Mouse (Mus musculus) embryonic facial prominence, embryonic 14.5 days (tissue): ENCODE measurements around the gene Zfp105. TPM values are rescaled to one million over a fixed set of nuclear protein-coding genes. Genes with fewer than 3 reads are reported as not detected.

Source experiments
- ATAC-seq: fragments of 200-750 bp; cut with Nextera tagmentation; 2 replicates; pipeline ENCODE4 v1.8.0; 2017; ENCODE audit warnings: low read depth, moderate number of reproducible peaks, moderate TSS enrichment
- DNase-seq: peaks from one replicate; pipeline ENCODE4 v3.0.0-alpha.2; 2015; ENCODE audit warnings: low spot score
- H3K27ac ChIP-seq: fragments of 300-500 bp; sonication (generic); replicated peaks from 2 replicates; pipeline ENCODE4 v1.5.1; 2014; ENCODE audit warnings: low read depth, mild to moderate bottlenecking, low read length, moderate library complexity
- H3K27me3 ChIP-seq: fragments of 300-500 bp; sonication (generic); replicated peaks from 2 replicates; pipeline ENCODE4 v1.6.1; 2014; ENCODE audit warnings: low read length; ENCODE audit not compliant: control insufficient read depth, insufficient read depth
- H3K36me3 ChIP-seq: fragments of 300-500 bp; sonication (generic); 2 replicates; pipeline ENCODE4 v1.6.1; 2014; ENCODE audit warnings: low read length, mixed read lengths; ENCODE audit not compliant: control insufficient read depth, insufficient read depth
- H3K4me1 ChIP-seq: fragments of 300-500 bp; sonication (generic); 2 replicates; pipeline ENCODE4 v1.6.1; 2014; ENCODE audit warnings: antibody characterized with exemption, low read length; ENCODE audit not compliant: control insufficient read depth, insufficient read depth
- H3K4me2 ChIP-seq: fragments of 300-500 bp; sonication (generic); 2 replicates; pipeline ENCODE4 v1.6.1; 2014; ENCODE audit warnings: low read depth, mild to moderate bottlenecking, low read length, moderate library complexity, mixed read lengths
- H3K4me3 ChIP-seq: fragments of 300-500 bp; sonication (generic); 2 replicates; pipeline ENCODE4 v1.5.1; 2014; ENCODE audit warnings: low read depth, mild to moderate bottlenecking, low read length
- H3K9ac ChIP-seq: fragments of 300-500 bp; sonication (generic); 2 replicates; pipeline ENCODE4 v1.6.1; 2014; ENCODE audit warnings: low read depth, mild to moderate bottlenecking, low read length, moderate library complexity, mixed read lengths
- H3K9me3 ChIP-seq: fragments of 300-500 bp; sonication (generic); 2 replicates; pipeline ENCODE4 v1.6.1; 2016; ENCODE audit warnings: low read length; ENCODE audit not compliant: control insufficient read depth
- WGBS: fragments of 180-500 bp; shearing (Covaris S2); extraction: QIAGEN DNeasy Blood & Tissue Kit; methylation state at CpG from one replicate; pipeline ENCODE4 v1.1.7; 2014; 5-methylcytosine and 5-hydroxymethylcytosine counted together
- polyA plus RNA-seq: library from polyadenylated mRNA; unstranded; fragments of >200 nt; fragmentation: Nextera tagmentation; extraction: Ambion mirVana; gene quantifications from 2 replicates; pipeline ENCODE4 v1.2.1, GENCODE M21; 2014

Zfp105 gene
- polyA plus RNA-seq, 1 experiment from 2014 or later = 15.5 TPM

GRCm38 (mm10) chr9:122928915-122929314 is 6.0 kb downstream of the Zfp105 start:
- Histone ChIP-seq H3K36me3 (peaks cover 76% of the 10 kb centered on the region), H3K4me3 (no peak overlapping the region), H3K4me2 (no peak overlapping the region), H3K9ac (no peak overlapping the region), H3K27me3 (no peaks in the 10 kb centered on the region), H3K27ac (no peak overlapping the region), H3K4me1 (0 out of 2 replicates have a peak, but pooled peaks cover under 1% of the 10 kb centered on the region), H3K9me3 (peaks cover 10% of the 10 kb centered on the region; the same call in 1 of the 2 replicates)
- WGBS = 93% methylated on average over 3 of the region's 3 CpGs
- ATAC-seq (no peak), DNase-seq (no peak)

DNA sequence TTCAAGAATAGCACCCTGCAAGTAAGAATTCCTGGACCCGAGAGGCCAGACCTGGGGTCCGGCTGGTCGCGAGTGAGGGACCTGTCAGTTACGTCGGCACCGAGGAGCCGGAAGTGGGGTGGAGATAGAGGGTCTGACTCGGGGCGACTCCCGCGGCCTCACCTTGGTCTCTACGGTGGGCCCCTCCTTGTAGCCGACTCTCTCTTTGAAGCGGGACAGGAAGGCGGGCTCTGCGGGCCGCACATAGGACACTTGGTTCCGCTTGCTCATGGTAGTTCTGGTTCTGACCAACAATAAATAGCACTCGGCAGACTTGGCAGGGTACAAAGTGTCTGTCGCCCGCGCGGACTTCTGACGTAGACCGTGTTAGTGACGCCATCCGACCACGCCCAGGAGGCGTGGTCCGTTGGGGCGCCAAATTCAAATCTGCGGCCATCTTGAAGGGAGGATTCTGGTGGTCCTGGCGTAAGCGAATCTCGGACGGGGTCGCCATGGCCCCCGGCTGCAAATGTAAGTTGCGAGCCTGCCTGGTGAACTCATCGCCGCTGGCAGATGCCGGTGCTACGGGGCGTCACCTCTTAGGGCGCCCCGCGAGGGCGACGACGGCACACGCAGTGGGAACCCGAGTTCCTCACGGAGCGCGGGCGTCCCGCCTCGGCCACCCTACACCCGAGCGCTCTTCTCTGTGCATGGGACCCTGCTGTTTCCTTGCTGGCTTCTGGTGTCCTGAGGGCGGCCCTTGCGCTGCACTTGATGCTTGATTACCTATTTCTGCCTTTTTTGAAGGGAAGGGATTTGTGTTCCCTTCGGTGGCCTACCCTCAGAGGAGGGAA is 28.0 kb downstream of the Zfp105 start, which contains the start of the genes 1110059G10Rik and Kif15:
Gene 1110059G10Rik, minus strand, starts transcription at position 358 of the 833 bp plus-strand sequence.
Gene Kif15, plus strand, starts transcription at position 404 of the 833 bp plus-strand sequence.
- Histone ChIP-seq H3K4me2 (peak within 1 kb of the TSS; percentile 75), H3K4me3 (peak within 1 kb of the TSS; percentile 64), H3K4me1 (peaks cover 3% of the 10 kb centered on the region), H3K27me3 (no peaks in the 10 kb centered on the region), H3K36me3 (peaks cover 21% of the 10 kb centered on the region; the same call in 1 of the 2 replicates), H3K9ac (peak within 1 kb of the TSS; percentile 83), H3K9me3 (no peaks in the 10 kb centered on the region), H3K27ac (peak within 1 kb of the TSS; percentile 66)
- DNase-seq (peak; percentile 94), ATAC-seq (peak; percentile 96)
- under 1% methylated on average over 52 of the region's 64 CpGs for WGBS

Other genes starting within 250 kb of the Zfp105 start
- not detected in 2 replicates for gene Topaz1, start 175.7 kb upstream of the Zfp105 start, polyA plus RNA-seq
- 6.1 and 7.2 TPM in 2 replicates for gene Tcaim, start 117.5 kb upstream of the Zfp105 start, polyA plus RNA-seq
- 0.35 and 0.58 TPM in 2 replicates for gene Gm35549, start 79.0 kb upstream of the Zfp105 start, polyA plus RNA-seq
- gene Zfp445, start 57.1 kb upstream of the Zfp105 start, polyA plus RNA-seq = 53.3 and 60.4 TPM in 2 replicates
- 2.0 and 2.9 TPM in 2 replicates for gene Zkscan7, start 37.4 kb upstream of the Zfp105 start, polyA plus RNA-seq
- 35.0 and 35.9 TPM in 2 replicates for gene 1110059G10Rik, start 27.9 kb downstream of the Zfp105 start, polyA plus RNA-seq
- gene Kif15, start 28.0 kb downstream of the Zfp105 start, polyA plus RNA-seq = 23.9 and 27.4 TPM in 2 replicates
- 24.5 and 24.6 TPM in 2 replicates for gene Tmem42, start 98.3 kb downstream of the Zfp105 start, polyA plus RNA-seq
- 0.18 and 0.21 TPM in 2 replicates for gene Tgm4, start 111.7 kb downstream of the Zfp105 start, polyA plus RNA-seq
- gene Zdhhc3, start 190.1 kb downstream of the Zfp105 start, polyA plus RNA-seq = 51.2 and 57.4 TPM in 2 replicates
- 84.2 and 100 TPM in 2 replicates for gene Exosc7, start 190.1 kb downstream of the Zfp105 start, polyA plus RNA-seq
- gene Clec3b, start 227.9 kb downstream of the Zfp105 start, polyA plus RNA-seq = 2.9 TPM in 2 replicates